Mouse (Mus musculus): ENCODE measurements around the gene Pappa2.

The Pappa2 gene

GRCm38 (mm10) chr1:158765842-158766241 is 214.4 kb downstream of the Pappa2 start:
- DNase-seq (ENCODE audit: low spot score in 2 of 2), result peak in 1 of 2 experiments; percentile 1

DNA sequence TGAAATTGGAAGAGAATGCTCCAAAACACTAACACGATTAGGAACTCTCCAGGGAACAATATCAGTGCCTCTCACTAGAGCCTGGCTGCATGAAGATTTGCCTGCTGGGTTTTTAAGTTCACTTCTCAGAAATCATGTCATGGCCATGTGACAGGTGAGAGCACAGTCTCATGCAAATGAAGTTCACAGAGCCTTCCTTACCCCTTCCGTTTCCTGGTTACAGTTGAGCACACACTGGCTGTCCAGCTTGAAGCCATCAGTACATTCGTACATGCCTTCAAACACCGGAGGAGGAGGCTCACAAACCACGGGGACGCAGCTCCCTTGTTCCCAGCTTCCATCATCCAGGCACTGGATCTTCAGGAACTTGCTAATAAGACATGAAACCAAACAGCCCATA is 215.6 kb downstream of the Pappa2 start:
- DNase-seq (ENCODE audit: low spot score in 2 of 2), result no peak

- DNase-seq (ENCODE audit: low spot score in 2 of 2), result no peak
Observed at GRCm38 (mm10) chr1:158764211-158764610, 216.1 kb downstream of the Pappa2 start.

GRCm38 (mm10) chr1:158748356-158749096 is 231.8 kb downstream of the Pappa2 start:
- DNase-seq (ENCODE audit: low spot score in 2 of 2), result peak in 1 of 2 experiments; percentile 42

- DNase-seq (ENCODE audit: low spot score in 2 of 2), result no peak
Observed at GRCm38 (mm10) chr1:158741449-158741848, 238.8 kb downstream of the Pappa2 start.

GRCm38 (mm10) chr1:158740949-158741348 is 239.3 kb downstream of the Pappa2 start:
- DNase-seq (ENCODE audit: low spot score in 2 of 2), result no peak

- DNase-seq (ENCODE audit: low spot score in 2 of 2), result no peak
Observed at GRCm38 (mm10) chr1:158740161-158740766, 240.0 kb downstream of the Pappa2 start.

- peak in 1 of 2 experiments; percentile 23 for DNase-seq (ENCODE audit: low spot score in 2 of 2)
Observed at GRCm38 (mm10) chr1:158739132-158739919, 241.0 kb downstream of the Pappa2 start.

GRCm38 (mm10) chr1:158732868-158733496 is 247.3 kb downstream of the Pappa2 start:
- no peak for DNase-seq (ENCODE audit: low spot score in 2 of 2)

DNA sequence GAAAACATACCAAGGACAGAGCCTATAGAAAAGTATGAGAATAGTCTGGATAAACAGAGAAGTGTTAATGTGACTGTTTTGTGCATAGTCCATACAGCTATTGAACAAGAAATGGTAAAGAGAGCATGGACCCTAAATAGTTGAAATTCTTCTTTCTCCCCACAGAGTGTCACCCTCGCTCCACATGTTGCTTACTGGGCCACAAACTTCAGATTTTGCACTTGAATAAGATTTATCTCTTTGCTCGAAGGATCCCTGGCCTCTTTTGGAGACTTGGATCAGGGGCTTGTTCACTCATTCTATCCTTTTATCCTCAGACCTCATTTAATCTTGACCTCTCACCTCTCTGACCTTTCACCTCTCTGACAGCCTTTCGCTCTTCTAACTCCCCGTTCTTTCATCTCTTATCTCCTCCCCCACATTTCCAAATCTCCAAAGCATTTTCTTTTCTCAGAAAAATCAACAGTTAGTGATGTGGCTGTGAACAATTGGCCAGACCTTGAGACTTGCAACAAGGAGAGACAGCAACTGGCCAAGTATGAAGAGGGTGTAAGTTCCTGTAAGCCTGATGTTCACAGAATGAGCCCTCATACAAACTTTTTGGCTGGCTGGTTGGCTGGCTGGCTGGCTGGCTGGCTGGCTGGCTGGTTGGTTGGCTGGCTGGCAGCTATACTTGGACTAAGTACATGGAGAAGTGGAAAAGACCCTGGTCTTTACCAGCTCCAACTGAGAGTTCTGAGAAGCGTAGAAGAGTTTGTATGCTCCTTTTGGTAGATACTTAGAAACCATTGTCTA is 266.8 kb downstream of the Pappa2 start:
- DNase-seq (ENCODE audit: low spot score in 2 of 2), result peak in 1 of 2 experiments; percentile 3

GRCm38 (mm10) chr1:158701336-158701735 is 279.0 kb downstream of the Pappa2 start:
- DNase-seq (ENCODE audit: low spot score in 2 of 2), result no peak

DNA sequence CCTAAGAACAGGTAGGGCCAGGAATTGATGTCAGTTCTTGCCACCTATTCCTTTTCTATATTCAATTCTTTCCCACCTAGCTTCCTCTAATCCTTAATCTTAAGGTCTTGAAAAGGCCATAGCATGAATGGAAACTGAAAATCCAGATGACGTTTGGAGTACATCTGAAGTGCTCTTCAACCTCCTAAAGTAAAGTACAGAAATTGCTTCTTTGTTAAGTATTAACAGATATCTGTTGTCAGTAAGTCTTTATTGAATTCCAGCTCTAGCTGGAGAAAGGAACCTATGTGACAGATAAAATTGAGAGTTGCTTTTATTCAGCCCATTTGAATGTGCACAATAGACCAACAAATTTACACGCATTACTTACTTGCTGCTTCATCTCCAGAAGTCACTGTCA is 280.1 kb downstream of the Pappa2 start:
- no peak for DNase-seq (ENCODE audit: low spot score in 2 of 2)

DNA sequence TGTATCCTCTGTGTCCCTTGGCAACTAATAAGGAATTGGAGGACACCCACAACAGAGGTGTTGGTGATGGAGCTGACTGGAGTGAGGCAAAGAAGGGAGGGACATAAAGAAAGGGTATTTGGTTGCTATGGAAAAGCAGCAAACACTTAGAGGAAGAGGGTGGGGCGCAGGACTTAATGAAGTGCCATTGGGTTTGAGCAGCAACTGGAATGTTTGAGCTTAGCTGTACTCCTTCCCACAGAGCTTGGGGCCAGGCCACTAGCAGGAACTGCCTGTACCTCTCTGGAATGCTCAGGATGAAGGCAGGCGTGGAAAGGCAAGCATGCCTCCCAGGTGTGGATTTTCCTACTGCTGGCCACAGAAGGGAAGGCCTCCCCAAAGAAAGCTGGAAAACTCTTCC is 281.0 kb downstream of the Pappa2 start:
- DNase-seq (ENCODE audit: low spot score in 2 of 2), result no peak

DNA sequence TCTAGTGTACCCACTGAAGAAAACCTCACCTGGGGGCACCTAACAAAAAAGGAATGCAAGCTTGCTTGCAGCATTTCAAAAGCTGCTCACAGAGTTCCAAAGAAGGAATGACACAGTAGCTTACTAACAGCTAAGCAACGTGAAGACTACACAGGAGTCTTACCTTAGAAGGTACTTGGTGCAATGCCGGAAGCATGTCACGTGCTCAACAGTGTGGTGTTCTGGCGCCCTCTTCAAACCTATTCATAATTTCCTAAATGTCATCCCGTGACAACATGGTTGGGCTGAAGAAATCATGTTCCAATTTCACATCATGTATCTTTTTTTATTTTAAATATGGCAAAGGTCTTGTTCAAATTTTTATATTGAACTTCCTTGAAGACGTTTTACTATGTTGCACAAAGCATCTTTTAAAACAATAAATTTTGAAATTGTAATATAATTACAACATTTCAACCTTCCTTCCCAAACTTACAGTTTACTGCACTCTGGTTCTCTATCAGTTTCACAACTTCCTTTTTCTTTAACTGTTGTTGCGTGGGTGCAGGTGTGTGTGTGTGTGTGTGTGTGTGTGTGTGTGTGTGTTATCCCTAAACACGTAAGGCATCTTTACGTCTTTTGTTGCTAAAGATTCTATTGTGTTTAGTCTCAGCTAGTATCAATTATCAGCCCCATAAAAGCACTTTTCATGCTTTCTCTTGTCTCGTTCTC is 282.3 kb downstream of the Pappa2 start:
- DNase-seq (ENCODE audit: low spot score in 2 of 2), result no peak

GRCm38 (mm10) chr1:158697423-158697822 is 282.9 kb downstream of the Pappa2 start:
- no peak for DNase-seq (ENCODE audit: low spot score in 2 of 2)

DNA sequence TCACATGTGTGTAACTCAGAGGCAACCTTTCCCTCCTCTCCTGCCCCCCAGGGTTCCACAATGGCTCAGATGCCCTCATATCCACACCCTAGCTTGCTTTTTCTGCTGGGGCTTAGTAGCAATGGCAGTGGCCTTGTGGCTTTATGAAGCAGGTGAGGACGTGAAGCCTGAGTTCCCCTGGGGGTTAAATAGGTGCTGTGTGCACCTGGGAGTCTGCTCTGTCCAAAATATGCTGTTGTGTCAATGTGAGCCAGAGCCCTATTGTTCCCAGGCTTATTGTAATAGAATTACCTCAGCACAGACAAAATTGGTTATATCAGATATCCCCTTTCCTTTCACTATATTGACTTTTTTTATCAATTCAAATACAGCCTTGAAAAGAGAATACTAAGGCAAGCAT is 292.6 kb downstream of the Pappa2 start:
- DNase-seq (ENCODE audit: low spot score in 2 of 2), result no peak

GRCm38 (mm10) chr1:158669971-158670592 is 310.2 kb downstream of the Pappa2 start:
- DNase-seq (ENCODE audit: low spot score in 2 of 2), result peak; percentile 5 to 43

- DNase-seq (ENCODE audit: low spot score in 2 of 2), result no peak
Observed at GRCm38 (mm10) chr1:158666001-158666400, 314.3 kb downstream of the Pappa2 start.
